Mouse (Mus musculus) stomach, postnatal 0 days (tissue): ENCODE measurements around the gene Ppp1r2.

Source experiments
- CTCF ChIP-seq: IDR thresholded peaks from 2 replicates; pipeline ENCODE4 v1.5.1; 2016; ENCODE audit warnings: antibody characterized with exemption, low read depth, mild to moderate bottlenecking, moderate library complexity
- EP300 ChIP-seq: optimal IDR thresholded peaks from 2 replicates; pipeline ENCODE3; 2016; ENCODE audit warnings: antibody characterized with exemption

GRCm38 (mm10) chr16:31314497-31315233 is 39.6 kb upstream of the Ppp1r2 start, which contains the start of gene Apod:
- TF ChIP-seq CTCF (no peak), EP300 (no peak)
